Mouse (Mus musculus): Measurements from ENCODE around the gene Rpl38.

DNA sequence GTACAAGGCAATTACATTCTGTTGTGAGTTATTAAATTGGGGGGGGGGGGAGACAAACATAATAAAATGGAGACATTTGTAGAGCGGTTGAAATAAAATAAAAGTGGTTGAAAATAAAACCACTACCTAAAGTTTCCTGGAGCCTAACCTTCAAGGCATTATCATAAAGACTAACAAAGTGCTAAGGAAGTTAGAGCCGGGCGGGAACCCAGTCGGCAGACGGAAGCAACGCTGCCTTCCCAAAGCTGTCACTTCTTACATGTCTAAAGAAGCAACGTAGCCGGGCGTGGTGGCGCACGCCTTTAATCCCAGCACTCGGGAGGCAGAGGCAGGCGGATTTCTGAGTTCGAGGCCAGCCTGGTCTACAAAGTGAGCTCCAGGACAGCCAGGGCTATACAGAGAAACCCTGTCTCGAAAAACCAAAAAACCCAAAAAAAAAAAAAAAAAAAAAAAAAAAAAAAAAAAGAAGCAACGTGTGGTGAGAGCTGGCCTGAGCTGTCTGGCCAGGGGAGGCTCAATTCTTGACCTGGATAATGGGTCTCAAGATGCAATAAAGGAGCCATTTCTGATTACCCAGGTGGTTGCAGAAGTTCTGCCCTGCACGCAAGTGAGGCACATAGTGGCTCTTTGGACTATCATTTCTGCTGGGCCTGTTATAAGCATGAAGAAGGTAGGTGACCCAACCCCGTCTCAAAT is 940 bp upstream of the Rpl38 start:
- TF ChIP-seq CTCF (IDR thresholded peaks at IDR 0.05) (no peak), EP300 (IDR thresholded peaks at IDR 0.05; ENCODE audit: insufficient read depth, low read depth, low read length) (no peak), POLR2A (IDR thresholded peaks at IDR 0.05; ENCODE audit: insufficient read depth, low read depth, low read length) (no peak)
